Mouse (Mus musculus) liver, embryonic 12.5 days (tissue): Measurements from ENCODE around the gene Immp2l. TPM values are rescaled to one million over a fixed set of nuclear protein-coding genes. Genes with fewer than 3 reads are reported as not detected.

Experiments
- ATAC-seq: fragments of 200-750 bp; cut with Nextera tagmentation; 2 replicates; pipeline ENCODE4 v1.8.0; 2017; ENCODE audit warnings: moderate number of reproducible peaks, mild to moderate bottlenecking, moderate library complexity
- H3K27ac ChIP-seq: fragments of 300-500 bp; sonication (generic); 2 replicates; pipeline ENCODE4 v1.5.1; 2016; ENCODE audit warnings: mild to moderate bottlenecking
- H3K27me3 ChIP-seq: fragments of 300-500 bp; sonication (generic); replicated peaks from 2 replicates; pipeline ENCODE4 v1.6.1; 2016; ENCODE audit warnings: mild to moderate bottlenecking, moderate library complexity
- H3K36me3 ChIP-seq: fragments of 300-500 bp; sonication (generic); 2 replicates; pipeline ENCODE4 v1.6.1; 2016; ENCODE audit warnings: mild to moderate bottlenecking, moderate library complexity
- H3K4me1 ChIP-seq: fragments of 300-500 bp; sonication (generic); 2 replicates; pipeline ENCODE4 v1.6.1; 2016
- H3K4me2 ChIP-seq: fragments of 300-500 bp; sonication (generic); 2 replicates; pipeline ENCODE4 v1.6.1; 2016; ENCODE audit warnings: mild to moderate bottlenecking, moderate library complexity
- H3K4me3 ChIP-seq: fragments of 300-500 bp; sonication (generic); 2 replicates; pipeline ENCODE4 v1.5.1; 2016; ENCODE audit warnings: mild to moderate bottlenecking, moderate library complexity
- H3K9ac ChIP-seq: fragments of 300-500 bp; sonication (generic); 2 replicates; pipeline ENCODE4 v1.6.1; 2016; ENCODE audit warnings: mild to moderate bottlenecking, moderate library complexity
- H3K9me3 ChIP-seq: fragments of 300-500 bp; sonication (generic); replicated peaks from 2 replicates; pipeline ENCODE4 v1.6.1; 2016; ENCODE audit warnings: mild to moderate bottlenecking, moderate library complexity
- WGBS: fragments of 180-500 bp; shearing (Covaris S2); methylation state at CpG from one replicate; pipeline ENCODE4 v1.1.7; 2016; ENCODE audit not compliant: insufficient replicate concordance; 5-methylcytosine and 5-hydroxymethylcytosine counted together
- polyA plus RNA-seq: library from polyadenylated mRNA; unstranded; fragments of >200 nt; fragmentation: Nextera tagmentation; extraction: Ambion mirVana; gene quantifications from 2 replicates; pipeline ENCODE4 v1.2.1, GENCODE M21; 2016

The Immp2l gene
- polyA plus RNA-seq, 1 experiment from 2014 or later: 11.6 TPM

- no peaks in the 10 kb centered on the region for H3K9me3 ChIP-seq
- WGBS: 72% methylated on average over 1 of the region's 1 CpGs
- ATAC-seq: no peak
Measured at GRCm38 (mm10) chr12:41277896-41278295, 254.0 kb downstream of the Immp2l start.

GRCm38 (mm10) chr12:41289047-41289446, 265.2 kb downstream of the Immp2l start:
- no peaks in the 10 kb centered on the region for H3K36me3 ChIP-seq
- H3K9ac ChIP-seq: no peak overlapping the region
- no peaks in the 10 kb centered on the region for H3K27me3 ChIP-seq
- H3K27ac ChIP-seq: no peak overlapping the region
- no peak overlapping the region for H3K4me2 ChIP-seq
- H3K9me3 ChIP-seq: no peaks in the 10 kb centered on the region
- 80% methylated on average over 3 of the region's 3 CpGs for WGBS
- no peak overlapping the region for H3K4me3 ChIP-seq
- H3K4me1 ChIP-seq: no peaks in the 10 kb centered on the region
- no peak for ATAC-seq

More at GRCm38 (mm10) chr12:41277896-41278295, 254.0 kb downstream of the Immp2l start:
- peaks cover 4% of the 10 kb centered on the region; the same call in 1 of the 2 replicates for H3K4me1 ChIP-seq
- H3K36me3 ChIP-seq: no peaks in the 10 kb centered on the region
- no peak overlapping the region for H3K4me2 ChIP-seq
- H3K4me3 ChIP-seq: no peak overlapping the region
- no peak overlapping the region for H3K27ac ChIP-seq
- no peak overlapping the region for H3K9ac ChIP-seq
- no peaks in the 10 kb centered on the region for H3K27me3 ChIP-seq

GRCm38 (mm10) chr12:41307015-41307414, 283.1 kb downstream of the Immp2l start:
- no peak for ATAC-seq
- H3K27ac ChIP-seq: no peak overlapping the region
- H3K9me3 ChIP-seq: no peaks in the 10 kb centered on the region
- H3K4me3 ChIP-seq: no peak overlapping the region
- H3K27me3 ChIP-seq: no peaks in the 10 kb centered on the region
- 58% methylated on average over 3 of the region's 3 CpGs for WGBS
- H3K36me3 ChIP-seq: no peaks in the 10 kb centered on the region
- no peak overlapping the region for H3K4me2 ChIP-seq
- H3K4me1 ChIP-seq: no peaks in the 10 kb centered on the region
- no peak overlapping the region for H3K9ac ChIP-seq

DNA sequence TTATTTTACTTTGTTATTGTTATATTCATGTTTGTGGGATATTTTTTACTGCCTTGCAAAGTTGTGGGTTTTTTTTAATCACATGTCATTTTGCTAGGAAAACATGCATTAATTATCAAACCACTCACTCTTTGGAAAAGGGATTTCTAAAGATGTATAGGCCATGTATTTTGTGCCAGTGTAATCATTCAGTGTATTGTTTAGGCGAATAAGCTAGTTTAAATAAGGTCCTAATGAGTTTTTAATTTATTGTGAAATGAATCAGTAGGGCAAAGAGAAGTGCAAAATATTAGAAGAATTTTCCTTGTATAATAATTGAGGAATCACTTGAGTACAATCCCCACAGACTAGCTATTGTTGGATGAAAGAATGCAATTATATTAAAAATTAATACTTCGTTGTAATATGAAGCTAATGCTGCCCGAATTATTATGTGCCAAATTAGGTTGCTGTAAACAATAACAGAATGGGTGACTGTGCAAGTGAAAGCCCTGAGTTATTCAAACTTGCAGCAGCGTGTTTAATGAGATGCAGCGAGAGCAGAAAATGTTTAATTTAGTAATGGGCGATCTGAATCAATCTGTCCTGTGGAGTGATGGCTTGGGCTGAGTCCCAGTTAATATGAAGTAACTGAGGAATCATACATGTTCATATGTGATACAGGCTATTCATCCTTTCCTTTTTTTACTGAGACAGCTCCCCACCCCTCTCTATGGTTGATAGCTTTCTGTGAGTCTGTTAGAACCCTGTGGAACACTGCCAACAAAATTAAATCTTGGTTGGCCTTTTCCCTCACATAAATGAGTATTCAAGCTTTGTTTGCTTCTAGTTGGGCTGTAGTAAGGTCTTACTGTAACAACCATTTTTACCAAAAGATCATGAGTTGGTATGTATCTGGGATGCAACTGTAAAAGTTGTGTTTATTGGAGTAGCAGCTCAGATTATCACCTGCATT, 285.1 kb downstream of the Immp2l start:
- no peaks in the 10 kb centered on the region for H3K9me3 ChIP-seq
- no peak overlapping the region for H3K9ac ChIP-seq
- no peaks in the 10 kb centered on the region for H3K36me3 ChIP-seq
- H3K4me1 ChIP-seq: no peaks in the 10 kb centered on the region
- no peaks in the 10 kb centered on the region for H3K27me3 ChIP-seq
- H3K27ac ChIP-seq: no peak overlapping the region
- no peak overlapping the region for H3K4me3 ChIP-seq
- WGBS: 78% methylated on average over 6 of the region's 6 CpGs
- ATAC-seq: no peak
- H3K4me2 ChIP-seq: no peak overlapping the region

DNA sequence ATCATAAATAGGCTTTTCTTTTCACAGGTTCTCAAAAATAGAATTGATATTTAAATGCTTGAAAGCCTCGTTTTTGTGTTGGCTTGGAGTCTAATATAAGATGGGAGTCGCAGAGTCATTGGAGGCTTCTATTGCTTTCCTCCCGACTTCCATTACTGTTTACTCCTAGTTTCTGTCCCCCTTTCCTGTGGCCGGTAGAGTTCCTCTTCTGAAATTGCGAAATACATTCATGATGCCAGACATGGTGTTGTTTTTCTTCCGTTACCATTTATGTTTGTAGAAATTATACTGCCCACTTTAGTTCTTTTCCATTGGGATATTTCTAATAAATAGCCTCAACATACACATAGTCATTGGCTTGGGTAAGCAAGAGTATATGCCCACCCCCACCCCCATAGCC, 289.5 kb downstream of the Immp2l start:
- H3K27me3 ChIP-seq: no peaks in the 10 kb centered on the region
- no peaks in the 10 kb centered on the region for H3K36me3 ChIP-seq
- no peak for ATAC-seq
- H3K9me3 ChIP-seq: no peaks in the 10 kb centered on the region
- 53% methylated on average over 6 of the region's 6 CpGs for WGBS
- H3K4me2 ChIP-seq: no peak overlapping the region
- H3K9ac ChIP-seq: no peak overlapping the region
- H3K4me3 ChIP-seq: no peak overlapping the region
- no peak overlapping the region for H3K27ac ChIP-seq
- H3K4me1 ChIP-seq: no peaks in the 10 kb centered on the region

- H3K9ac ChIP-seq: no peak overlapping the region
- H3K4me3 ChIP-seq: no peak overlapping the region
- H3K9me3 ChIP-seq: no peaks in the 10 kb centered on the region
- no peaks in the 10 kb centered on the region for H3K27me3 ChIP-seq
- H3K36me3 ChIP-seq: no peaks in the 10 kb centered on the region
- 69% methylated on average over 11 of the region's 11 CpGs for WGBS
- no peak overlapping the region for H3K4me2 ChIP-seq
- no peaks in the 10 kb centered on the region for H3K4me1 ChIP-seq
- no peak overlapping the region for H3K27ac ChIP-seq
- ATAC-seq: no peak
Measured at GRCm38 (mm10) chr12:41314811-41315461, 291.0 kb downstream of the Immp2l start.

GRCm38 (mm10) chr12:41315871-41316270, 292.0 kb downstream of the Immp2l start:
- Histone ChIP-seq H3K27ac (no peak overlapping the region), H3K36me3 (no peaks in the 10 kb centered on the region), H3K9ac (no peak overlapping the region), H3K27me3 (no peaks in the 10 kb centered on the region), H3K9me3 (no peaks in the 10 kb centered on the region), H3K4me2 (no peak overlapping the region), H3K4me1 (no peaks in the 10 kb centered on the region), H3K4me3 (no peak overlapping the region)
- 68% methylated on average over 4 of the region's 4 CpGs for WGBS
- ATAC-seq: no peak

DNA sequence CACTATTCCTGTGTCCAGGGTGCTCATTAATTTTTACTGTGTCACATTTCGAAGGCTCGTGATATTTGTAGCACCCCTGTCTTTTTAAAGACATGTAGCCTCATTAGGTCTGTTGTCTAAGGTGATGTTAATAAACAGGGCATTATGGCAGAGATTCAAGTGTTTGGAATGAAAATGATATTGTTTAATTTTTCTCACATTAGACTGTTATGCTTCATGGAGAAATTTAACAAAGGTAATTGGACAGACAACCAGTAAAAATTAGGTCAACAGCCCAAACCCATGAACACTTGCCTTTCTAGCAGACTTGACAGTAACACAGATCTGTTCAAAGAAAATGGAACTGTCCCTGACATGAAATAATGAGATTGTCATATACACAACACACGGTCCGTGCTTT, 292.5 kb downstream of the Immp2l start:
- no peaks in the 10 kb centered on the region for H3K36me3 ChIP-seq

GRCm38 (mm10) chr12:41317431-41317830, 293.5 kb downstream of the Immp2l start:
- Histone ChIP-seq H3K4me3 (no peak overlapping the region), H3K4me1 (no peaks in the 10 kb centered on the region), H3K9me3 (no peaks in the 10 kb centered on the region), H3K27ac (no peak overlapping the region), H3K9ac (no peak overlapping the region), H3K36me3 (no peaks in the 10 kb centered on the region), H3K27me3 (no peaks in the 10 kb centered on the region), H3K4me2 (no peak overlapping the region)
- WGBS: 80% methylated on average over 2 of the region's 2 CpGs
- no peak for ATAC-seq

More for the DNA sequence above, 292.5 kb downstream of the Immp2l start:
- Histone ChIP-seq H3K4me1 (no peaks in the 10 kb centered on the region), H3K27ac (no peak overlapping the region), H3K27me3 (no peaks in the 10 kb centered on the region), H3K4me2 (no peak overlapping the region), H3K9ac (no peak overlapping the region), H3K9me3 (no peaks in the 10 kb centered on the region), H3K4me3 (no peak overlapping the region)
- no peak for ATAC-seq
- WGBS: 76% methylated on average over 4 of the region's 4 CpGs

GRCm38 (mm10) chr12:41322018-41322417, 298.1 kb downstream of the Immp2l start:
- no peak overlapping the region for H3K27ac ChIP-seq
- H3K4me1 ChIP-seq: 0 out of 2 replicates have a peak, but pooled peaks cover 3% of the 10 kb centered on the region
- no peaks in the 10 kb centered on the region for H3K27me3 ChIP-seq
- no peaks in the 10 kb centered on the region for H3K36me3 ChIP-seq
- 53% methylated on average over 1 of the region's 1 CpGs for WGBS
- no peaks in the 10 kb centered on the region for H3K9me3 ChIP-seq
- H3K4me3 ChIP-seq: no peak overlapping the region
- no peak for ATAC-seq
- no peak overlapping the region for H3K9ac ChIP-seq
- H3K4me2 ChIP-seq: no peak overlapping the region

DNA sequence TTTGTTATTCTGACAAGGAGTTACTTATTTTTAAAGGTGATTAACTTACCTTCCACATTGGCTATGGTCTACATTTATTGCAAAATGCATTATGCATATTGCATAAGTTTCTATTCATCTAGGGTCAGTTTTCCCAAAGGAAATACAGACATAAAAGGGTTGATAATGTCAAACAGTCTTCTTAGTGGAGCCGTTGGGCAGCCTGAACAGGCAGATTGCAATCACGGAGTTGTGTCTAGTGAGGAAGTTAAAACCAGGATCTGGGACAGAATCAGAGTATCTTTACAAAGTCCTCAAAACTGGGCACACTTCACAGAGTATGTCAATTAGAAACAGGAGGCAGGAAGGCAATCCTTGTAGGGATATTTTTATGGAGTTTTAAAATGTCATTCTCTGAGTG, 300.5 kb downstream of the Immp2l start:
- Histone ChIP-seq H3K9ac (no peak overlapping the region), H3K4me2 (no peak overlapping the region), H3K4me1 (0 out of 2 replicates have a peak, but pooled peaks cover 3% of the 10 kb centered on the region), H3K9me3 (no peaks in the 10 kb centered on the region), H3K27ac (no peak overlapping the region), H3K4me3 (no peak overlapping the region), H3K36me3 (no peaks in the 10 kb centered on the region), H3K27me3 (no peaks in the 10 kb centered on the region)
- no peak for ATAC-seq
- WGBS: 29% methylated on average over 2 of the region's 2 CpGs

GRCm38 (mm10) chr12:41325756-41326155, 301.9 kb downstream of the Immp2l start:
- Histone ChIP-seq H3K9me3 (no peaks in the 10 kb centered on the region), H3K27ac (no peak overlapping the region), H3K4me2 (no peak overlapping the region), H3K36me3 (no peaks in the 10 kb centered on the region), H3K4me3 (no peak overlapping the region), H3K4me1 (0 out of 2 replicates have a peak, but pooled peaks cover 3% of the 10 kb centered on the region), H3K27me3 (no peaks in the 10 kb centered on the region), H3K9ac (no peak overlapping the region)
- ATAC-seq: no peak
- 38% methylated on average over 2 of the region's 2 CpGs for WGBS
